Mouse (Mus musculus): ENCODE measurements around the gene Prss56.

- TF ChIP-seq GATA1 (IDR thresholded peaks at IDR 0.05; ENCODE audit: borderline replicate concordance, low read length), result no peak
- TF ChIP-seq FLI1 (IDR thresholded peaks at IDR 0.05; ENCODE audit: low read length), result no peak
These were observed 14.2 kb downstream of the Prss56 start for GRCm38 (mm10) chr1:87197296-87197695.

All from megakaryocyte, embryonic 14.5 days (primary cell).